Mouse (Mus musculus): ENCODE data around the gene Bin2.

- TF ChIP-seq CTCF (IDR thresholded peaks at IDR 0.05; ENCODE audit: low read depth) (no peak), EP300 (IDR thresholded peaks at IDR 0.05; ENCODE audit: low read depth) (no peak)
Observed at GRCm38 (mm10) chr15:100601669-100602068, 67.7 kb downstream of the Bin2 start.
